ENCODE assay signal across 8 mouse cellular contexts in genomic region chr14:76622634-76623291, GRCm38 (mm10).
DNase-seq lines count a peak whose midpoint lies in the region; ATAC-seq and TF ChIP-seq lines count a peak whose summit lies in the region.

No protein-coding gene starts in this region.

- H3K4me2 ChIP-seq in forebrain, embryonic 13.5 days: peak overlapping the region; percentile 24
- H3K4me2 ChIP-seq in stomach, postnatal 0 days (replicated peaks; ENCODE audit: low read depth): peak overlapping the region; percentile 42

- TF ChIP-seq CTCF in stomach, postnatal 0 days (IDR thresholded peaks at IDR 0.05; ENCODE audit: low read depth): no peak

- WGBS in forebrain, embryonic 13.5 days: 8% methylated on average over 11 of the region's 11 CpGs
- 2% methylated on average over 11 of the region's 11 CpGs for WGBS in stomach, postnatal 0 days

- H3K4me1 ChIP-seq in forebrain, embryonic 13.5 days: peaks cover 46% of the 10 kb centered on the region
- peaks cover 22% of the 10 kb centered on the region; the same call in 1 of the 2 replicates for H3K4me1 ChIP-seq in stomach, postnatal 0 days (replicated peaks; ENCODE audit: control insufficient read depth, insufficient read depth)

- no peaks in the 10 kb centered on the region for H3K9me3 ChIP-seq in forebrain, embryonic 13.5 days (replicated peaks)
- no peaks in the 10 kb centered on the region for H3K9me3 ChIP-seq in stomach, postnatal 0 days (ENCODE audit: control insufficient read depth, low read length)

- peak overlapping the region; percentile 13; the same call in 1 of the 2 replicates for H3K9ac ChIP-seq in forebrain, embryonic 13.5 days
- peak overlapping the region; percentile 43; the same call in 1 of the 2 replicates for H3K9ac ChIP-seq in stomach, postnatal 0 days (ENCODE audit: low read length)

- no peaks in the 10 kb centered on the region for H3K36me3 ChIP-seq in forebrain, embryonic 13.5 days (ENCODE audit: poor library complexity, severe bottlenecking)
- no peaks in the 10 kb centered on the region for H3K36me3 ChIP-seq in stomach, postnatal 0 days (ENCODE audit: control insufficient read depth, insufficient read depth, low read length)

- peak; percentile 22 for TF ChIP-seq EP300 in stomach, postnatal 0 days (optimal IDR thresholded peaks at IDR 0.05)

- intact Hi-C loops in heart, postnatal 25 days (cut with DNase I): loop anchor here (5.0 kb wide), 2 partner anchors 115 to 255 kb away; no protein-coding TSS in a partner anchor

- H3K27ac ChIP-seq in forebrain, embryonic 13.5 days: peak overlapping the region; percentile 59
- peak overlapping the region; percentile 88 for H3K27ac ChIP-seq in stomach, postnatal 0 days (replicated peaks)

- DNase-seq in heart, adult 11 months: peak; percentile 97
- no peak for DNase-seq in heart, postnatal 25 days (ENCODE audit: low spot score)
- DNase-seq in kidney, adult 11 months: peak; percentile 47
- peak; percentile 48 to 53 for DNase-seq in lung, postnatal 4 days
- peak; percentile 77 for DNase-seq in stomach, postnatal 0 days (ENCODE audit: low spot score)
- DNase-seq in spleen, postnatal 10 days (ENCODE audit: low spot score in 2 of 2): no peak
- no peak for DNase-seq in frontal cortex, adult 2 months (ENCODE audit: extremely low spot score in 1 of 2, low spot score in 1 of 2)

- H3K4me3 ChIP-seq in forebrain, embryonic 13.5 days: no peak overlapping the region
- no peak overlapping the region for H3K4me3 ChIP-seq in stomach, postnatal 0 days (ENCODE audit: low read depth, low read length)

- H3K27me3 ChIP-seq in forebrain, embryonic 13.5 days: no peaks in the 10 kb centered on the region
- H3K27me3 ChIP-seq in stomach, postnatal 0 days (ENCODE audit: control insufficient read depth, insufficient read depth, low read length): no peaks in the 10 kb centered on the region

- ATAC-seq in forebrain, embryonic 13.5 days: no peak; the same call in 1 of the 2 replicates
- ATAC-seq in stomach, postnatal 0 days (ENCODE audit: low FRiP score, low TSS enrichment): peak; percentile 81

Comparison
In these comparisons a context has a peak if more than half of its experiments do, and no peak if none do; other contexts are left out.
1. DNase-seq: peak in heart, adult 11 months (single experiment), kidney, adult 11 months (single experiment), lung, postnatal 4 days (2 of 2) and stomach, postnatal 0 days (single experiment); none in heart, postnatal 25 days (single experiment), spleen, postnatal 10 days (0 of 2) and frontal cortex, adult 2 months (0 of 2).